Mouse (Mus musculus) testis, postnatal 14 days (tissue): Measurements from ENCODE around the gene Prkcb.

Experiments used
- DNase-seq: peaks from one replicate; pipeline ENCODE4 v3.0.0; 2021; ENCODE audit warnings: low spot score

Prkcb gene

GRCm38 (mm10) chr7:122520850-122521638, 232.5 kb downstream of the Prkcb start:
- DNase-seq: no peak

- no peak for DNase-seq
These were observed 239.7 kb downstream of the Prkcb start for GRCm38 (mm10) chr7:122528201-122528600.

- no peak for DNase-seq
These were observed 240.1 kb downstream of the Prkcb start for GRCm38 (mm10) chr7:122528646-122529045.

- no peak for DNase-seq
These were observed 245.2 kb downstream of the Prkcb start for GRCm38 (mm10) chr7:122533566-122534360.

DNA sequence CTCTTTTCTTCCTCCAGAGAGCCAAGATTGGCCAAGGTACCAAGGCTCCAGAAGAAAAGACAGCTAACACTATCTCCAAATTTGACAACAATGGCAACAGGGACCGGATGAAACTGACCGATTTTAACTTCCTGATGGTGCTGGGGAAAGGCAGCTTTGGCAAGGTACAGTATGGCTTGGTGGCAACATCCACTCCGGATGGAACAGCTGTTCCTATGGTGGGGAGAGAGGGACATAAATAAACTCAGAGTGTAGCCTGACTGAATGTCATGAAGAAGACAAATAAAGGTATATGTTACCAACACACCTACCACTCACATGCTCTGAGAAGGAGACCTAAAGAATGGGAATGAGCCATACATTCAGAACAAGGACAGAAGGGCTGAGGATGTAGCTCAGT, 256.1 kb downstream of the Prkcb start:
- no peak for DNase-seq

- DNase-seq: no peak
These were observed 268.1 kb downstream of the Prkcb start for GRCm38 (mm10) chr7:122556575-122557140.

GRCm38 (mm10) chr7:122558085-122558811, 269.7 kb downstream of the Prkcb start:
- no peak for DNase-seq

DNA sequence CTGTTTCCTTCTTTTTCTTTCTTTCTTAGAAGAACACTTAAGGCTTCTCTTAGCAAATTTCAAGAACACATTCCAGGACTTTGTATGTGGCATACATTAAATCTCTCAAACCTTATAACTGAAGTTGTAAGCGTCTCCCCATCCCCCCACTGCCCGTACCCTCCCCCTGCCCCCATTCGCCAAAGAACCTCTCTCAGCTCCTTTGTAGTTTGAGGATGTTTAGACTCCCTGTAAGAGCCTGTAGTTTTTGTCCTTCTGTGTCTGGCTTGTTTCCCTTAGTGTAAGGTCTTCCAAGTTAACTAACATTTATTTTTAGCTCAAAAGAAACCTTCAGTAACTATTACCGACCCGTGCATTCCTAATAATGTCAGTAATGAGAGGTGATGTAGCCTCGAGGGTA, 270.4 kb downstream of the Prkcb start:
- DNase-seq: no peak

- DNase-seq: no peak
These were observed 274.0 kb downstream of the Prkcb start for GRCm38 (mm10) chr7:122562586-122562985.

DNA sequence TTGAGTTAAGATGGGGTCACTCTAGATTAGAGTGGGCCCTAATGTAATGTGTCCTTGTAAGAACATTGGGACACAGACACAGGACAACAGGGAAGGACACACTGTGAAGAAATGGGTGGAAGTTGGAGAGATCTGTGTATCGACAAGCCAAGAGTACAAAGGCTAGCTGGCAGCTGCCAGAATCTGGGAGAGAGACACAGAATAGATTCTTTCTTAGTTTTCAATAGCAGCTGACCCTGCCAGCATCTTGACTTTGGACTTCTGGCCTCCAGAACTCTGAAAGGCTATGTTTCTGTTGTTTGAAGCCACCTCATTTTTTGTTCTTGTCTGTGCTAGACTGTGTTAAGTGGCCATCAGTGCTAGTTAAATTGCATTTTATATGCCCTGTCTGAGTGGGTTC, 276.8 kb downstream of the Prkcb start:
- no peak for DNase-seq

DNA sequence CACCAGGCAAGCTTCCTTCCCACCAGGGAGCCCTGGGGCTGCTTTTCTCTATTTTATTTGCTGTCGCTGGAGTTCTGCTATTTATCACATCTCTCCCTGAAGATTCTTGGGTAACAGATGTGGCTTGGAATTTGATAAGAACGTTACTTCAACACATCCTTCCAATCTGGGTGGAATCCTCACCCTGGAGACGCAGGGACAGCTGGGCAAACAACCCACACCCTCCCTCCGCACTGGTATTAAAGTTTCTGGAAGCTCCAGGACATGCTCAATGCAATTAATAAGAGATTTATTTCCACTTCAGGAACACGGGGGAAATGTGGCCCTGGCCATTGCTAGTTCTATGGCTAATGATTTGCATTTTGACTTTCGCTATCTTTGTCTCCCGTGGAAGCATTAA, 277.5 kb downstream of the Prkcb start:
- no peak for DNase-seq

- DNase-seq: no peak
These were observed 280.2 kb downstream of the Prkcb start for GRCm38 (mm10) chr7:122568787-122569186.

- no peak for DNase-seq
These were observed 281.9 kb downstream of the Prkcb start for GRCm38 (mm10) chr7:122570407-122570806.

DNA sequence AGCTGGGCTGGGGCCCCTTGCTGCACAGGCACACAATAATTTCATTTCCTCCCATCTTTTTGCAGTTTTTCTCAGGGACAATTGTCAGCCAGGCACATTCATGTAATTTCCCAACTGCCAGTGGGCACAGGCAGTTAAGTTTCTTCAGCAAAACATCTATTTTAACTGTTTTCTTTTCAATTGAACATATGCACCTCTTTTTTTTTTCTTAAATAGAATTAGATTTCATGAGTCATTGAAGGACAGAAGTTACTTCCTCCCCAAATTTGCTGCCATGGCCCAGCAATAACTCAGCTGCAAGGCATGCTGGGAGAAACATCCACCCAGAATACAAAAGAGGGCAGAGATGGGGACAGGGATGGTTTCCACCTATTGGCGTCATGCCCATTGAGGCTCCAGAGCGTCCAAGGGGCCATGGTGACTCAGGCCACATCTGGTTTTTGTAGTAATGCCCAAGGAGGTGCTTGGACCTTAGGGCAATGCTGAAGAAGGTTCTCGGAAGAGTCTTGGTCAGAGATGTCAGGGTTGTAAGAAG, 284.6 kb downstream of the Prkcb start:
- DNase-seq: no peak

GRCm38 (mm10) chr7:122574418-122574817, 285.9 kb downstream of the Prkcb start:
- DNase-seq: no peak

GRCm38 (mm10) chr7:122575056-122575455, 286.5 kb downstream of the Prkcb start:
- DNase-seq: no peak

- peak; percentile 11 for DNase-seq
These were observed 287.0 kb downstream of the Prkcb start for GRCm38 (mm10) chr7:122575506-122575905.

DNA sequence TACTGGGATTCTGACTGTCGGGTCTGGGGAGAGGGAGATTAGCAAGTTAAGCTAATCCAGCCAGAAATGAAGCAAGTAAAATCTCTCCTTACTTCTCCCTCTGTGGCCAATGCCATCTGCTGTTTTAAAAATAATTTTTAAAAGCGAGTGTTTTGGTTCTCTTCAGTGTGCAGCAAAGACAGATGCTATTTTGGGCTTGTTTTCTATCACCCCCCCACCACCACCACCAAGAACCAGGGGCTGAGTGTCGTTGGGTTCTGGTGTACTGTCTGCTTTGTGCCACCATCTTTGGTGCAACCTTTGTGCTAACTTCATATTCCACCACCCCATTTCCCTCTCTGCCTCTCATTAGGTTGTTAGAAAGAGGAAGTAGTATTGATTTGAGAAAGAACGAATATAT, 289.0 kb downstream of the Prkcb start:
- DNase-seq: no peak

GRCm38 (mm10) chr7:122579461-122580157, 291.1 kb downstream of the Prkcb start:
- DNase-seq: peak; percentile 47

GRCm38 (mm10) chr7:122580158-122580475, 291.6 kb downstream of the Prkcb start:
- no peak for DNase-seq

GRCm38 (mm10) chr7:122584421-122585151, 296.0 kb downstream of the Prkcb start:
- no peak for DNase-seq
